Mouse (Mus musculus): Measurements from ENCODE around the gene Cpne4. TPM values are rescaled to one million over a fixed set of nuclear protein-coding genes. Genes with fewer than 3 reads are reported as not detected.

Cpne4 gene
- polyA plus RNA-seq, 1 experiment: not detected

GRCm38 (mm10) chr9:104874157-104874556 is 327.1 kb downstream of the Cpne4 start:
- no peak for DNase-seq (ENCODE audit: low spot score)

GRCm38 (mm10) chr9:104877014-104877413 is 329.9 kb downstream of the Cpne4 start:
- DNase-seq (ENCODE audit: low spot score): no peak

- no peak for DNase-seq (ENCODE audit: low spot score)
These were observed 331.5 kb downstream of the Cpne4 start for GRCm38 (mm10) chr9:104878558-104878957.

DNA sequence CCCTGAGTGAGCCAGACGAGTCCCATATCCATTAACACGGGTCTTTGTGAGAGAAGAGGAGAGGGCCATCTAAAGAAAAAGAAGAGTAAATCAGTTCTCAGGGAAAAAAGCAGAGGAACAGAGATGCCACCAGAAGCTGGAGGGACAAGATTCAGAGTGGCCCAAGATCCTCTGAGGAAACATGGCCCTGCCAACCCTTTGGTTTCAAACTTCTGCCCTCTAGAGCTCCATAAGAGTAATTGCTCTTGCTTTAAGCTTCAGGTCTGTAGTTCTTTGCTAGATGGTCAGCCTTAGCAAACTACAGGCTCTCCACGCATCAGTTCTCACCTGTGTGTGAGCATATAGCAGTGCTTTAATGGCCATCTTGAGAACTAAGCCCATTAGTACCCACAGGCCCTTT is 343.4 kb downstream of the Cpne4 start:
- DNase-seq (ENCODE audit: low spot score): no peak

DNA sequence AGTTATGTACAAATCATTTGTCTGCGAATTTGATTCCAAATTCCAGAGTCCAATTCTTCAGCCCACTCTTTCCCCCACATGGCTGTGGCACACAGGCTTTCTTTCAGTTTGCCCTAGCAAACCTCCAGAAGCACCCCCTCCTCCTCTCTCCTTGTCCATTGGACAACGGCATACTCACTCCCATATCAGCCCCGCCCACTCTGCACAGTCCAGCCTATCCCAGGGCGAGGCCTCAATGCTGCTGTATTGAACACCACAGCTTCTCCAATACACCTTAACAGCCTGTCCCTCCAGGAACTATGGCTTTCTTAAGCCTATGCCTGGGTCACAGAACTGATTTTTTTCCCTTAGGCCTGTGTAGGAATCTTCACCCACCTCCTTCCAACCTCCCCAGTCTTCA is 348.3 kb downstream of the Cpne4 start:
- no peak for DNase-seq (ENCODE audit: low spot score)

DNA sequence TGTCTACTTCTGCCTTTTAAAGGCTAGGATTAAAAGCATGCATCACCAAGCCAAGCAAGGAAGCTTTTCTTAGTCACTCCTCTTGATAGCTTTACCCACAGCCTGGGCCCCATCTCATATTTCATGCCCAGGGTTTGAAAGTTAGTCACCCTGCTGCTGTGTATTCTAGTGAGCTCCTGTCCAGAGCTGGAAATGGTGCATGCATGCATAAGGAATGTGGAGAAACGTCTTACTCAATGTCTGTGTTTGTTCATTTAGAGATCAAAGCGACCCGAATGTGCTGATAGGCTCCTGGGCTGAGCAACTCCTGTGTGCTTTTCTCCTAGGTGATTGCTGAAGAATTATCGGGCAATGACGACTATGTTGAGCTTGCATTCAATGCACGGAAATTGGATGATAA is 354.0 kb downstream of the Cpne4 start:
- no peak for DNase-seq (ENCODE audit: low spot score)

GRCm38 (mm10) chr9:104901827-104902226 is 354.7 kb downstream of the Cpne4 start:
- no peak for DNase-seq (ENCODE audit: low spot score)

GRCm38 (mm10) chr9:104912686-104913085 is 365.6 kb downstream of the Cpne4 start:
- DNase-seq (ENCODE audit: low spot score): no peak

GRCm38 (mm10) chr9:104913327-104913726 is 366.2 kb downstream of the Cpne4 start:
- DNase-seq (ENCODE audit: low spot score): no peak

- no peak for DNase-seq (ENCODE audit: low spot score)
These were observed 374.1 kb downstream of the Cpne4 start for GRCm38 (mm10) chr9:104921197-104921596.

DNA sequence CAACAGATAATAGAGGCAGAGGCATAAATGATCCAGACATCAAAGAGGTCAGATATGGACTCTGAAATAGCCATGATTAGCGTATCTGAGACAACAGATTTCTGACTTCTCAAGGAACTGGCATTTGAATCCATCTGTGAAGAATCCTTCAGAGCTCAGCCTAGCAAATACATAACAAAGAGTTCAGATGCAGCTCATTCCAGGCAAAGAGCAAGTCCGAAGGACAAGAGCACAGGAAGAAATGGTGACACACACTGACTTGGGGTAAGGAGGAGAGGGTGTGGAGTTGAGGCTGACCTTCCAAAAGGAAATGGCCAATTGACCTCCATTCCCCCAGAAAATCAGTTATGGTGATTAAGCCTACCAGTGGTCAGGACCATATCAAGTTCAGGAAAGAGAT is 375.0 kb downstream of the Cpne4 start:
- no peak for DNase-seq (ENCODE audit: low spot score)

DNA sequence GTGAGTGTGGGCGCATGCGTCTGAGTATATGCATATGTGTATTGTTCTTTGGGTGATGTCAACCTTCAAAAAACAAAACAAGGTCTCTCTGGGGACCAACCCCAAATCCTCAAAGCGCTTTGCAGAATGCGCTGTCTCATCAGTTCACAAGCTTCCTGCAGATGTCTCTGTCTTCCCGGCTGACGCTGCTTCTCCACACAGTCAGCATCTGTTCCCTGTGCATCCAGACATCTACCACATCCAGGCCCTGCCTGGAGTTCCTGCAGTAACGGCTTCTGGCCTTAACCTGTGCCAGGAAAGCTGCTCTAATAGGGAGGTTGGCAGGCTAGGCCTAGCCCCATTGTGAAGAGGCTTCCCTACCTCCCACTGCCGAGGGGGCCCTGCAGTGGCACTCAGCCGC is 381.7 kb downstream of the Cpne4 start:
- DNase-seq (ENCODE audit: low spot score): no peak

DNA sequence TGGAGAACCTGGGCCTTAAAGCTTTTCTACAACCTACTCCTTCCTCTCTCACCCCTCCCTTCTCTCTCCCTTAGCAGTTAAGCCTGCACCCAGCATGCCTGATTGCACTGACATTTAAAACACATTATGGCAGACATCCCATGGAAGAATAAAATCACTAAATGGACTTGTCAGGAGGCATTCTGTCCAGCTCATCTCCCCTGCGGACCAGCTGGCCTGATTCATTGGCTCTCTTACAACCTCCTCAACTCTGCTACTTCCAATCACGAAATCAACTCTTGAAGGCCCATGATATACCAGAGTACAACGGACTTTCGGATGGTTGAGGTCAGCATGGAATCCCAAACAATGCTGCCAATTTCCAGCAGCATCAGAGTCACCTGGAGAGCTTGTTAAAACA is 393.3 kb downstream of the Cpne4 start:
- no peak for DNase-seq (ENCODE audit: low spot score)

- DNase-seq (ENCODE audit: low spot score): no peak
These were observed 403.5 kb downstream of the Cpne4 start for GRCm38 (mm10) chr9:104950551-104950950.

- DNase-seq (ENCODE audit: low spot score): no peak
These were observed 405.1 kb downstream of the Cpne4 start for GRCm38 (mm10) chr9:104952176-104952575.

GRCm38 (mm10) chr9:104972828-104973227 is 425.7 kb downstream of the Cpne4 start:
- no peak for DNase-seq (ENCODE audit: low spot score)

DNA sequence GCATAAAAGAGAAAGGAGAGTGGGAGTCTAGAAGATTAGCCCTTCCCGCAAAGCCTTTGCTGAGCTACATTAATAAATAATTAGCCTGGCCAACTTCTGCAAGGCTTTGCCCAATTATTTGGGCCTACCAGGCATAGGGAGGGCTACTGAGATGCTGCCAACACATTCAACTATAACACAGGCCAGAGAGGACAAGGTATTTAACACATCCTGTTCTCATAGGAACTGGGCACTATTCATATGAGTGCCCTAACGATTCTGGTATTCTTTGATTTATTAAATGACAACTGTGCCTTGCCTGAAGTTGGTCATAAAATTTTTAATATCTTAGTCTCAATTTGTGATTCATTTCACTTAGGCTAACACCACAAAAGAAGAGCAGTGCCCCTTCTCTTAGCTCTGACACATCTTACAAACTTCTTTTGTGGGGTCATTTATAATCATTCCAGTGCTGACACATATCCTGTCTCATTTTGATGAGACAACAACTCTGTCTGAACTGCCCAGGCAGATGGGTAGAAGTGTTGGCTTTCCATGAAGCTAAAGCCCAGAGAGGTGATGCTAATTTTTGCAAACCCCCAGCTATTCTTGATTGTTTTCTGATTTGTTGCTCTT is 435.0 kb downstream of the Cpne4 start:
- no peak for DNase-seq (ENCODE audit: low spot score)

DNA sequence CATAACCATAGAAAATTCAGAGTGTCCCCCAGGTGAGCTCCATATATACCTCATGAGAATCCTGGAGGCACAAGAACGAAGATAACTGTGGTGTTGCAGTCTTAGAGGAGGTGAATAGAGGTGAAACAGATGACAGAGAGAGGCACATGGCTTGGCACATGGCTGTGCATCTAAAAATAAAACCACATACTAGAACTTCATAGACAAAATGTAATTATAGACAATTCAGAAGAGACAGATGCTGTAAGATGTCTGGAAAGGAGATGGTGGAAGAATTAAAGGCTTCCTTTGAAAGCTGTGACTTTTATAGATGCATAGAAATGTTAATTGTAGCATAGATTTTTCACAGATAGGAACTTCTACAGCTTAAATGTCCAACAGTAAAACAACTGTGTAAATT is 451.1 kb downstream of the Cpne4 start:
- no peak for DNase-seq (ENCODE audit: low spot score)

DNA sequence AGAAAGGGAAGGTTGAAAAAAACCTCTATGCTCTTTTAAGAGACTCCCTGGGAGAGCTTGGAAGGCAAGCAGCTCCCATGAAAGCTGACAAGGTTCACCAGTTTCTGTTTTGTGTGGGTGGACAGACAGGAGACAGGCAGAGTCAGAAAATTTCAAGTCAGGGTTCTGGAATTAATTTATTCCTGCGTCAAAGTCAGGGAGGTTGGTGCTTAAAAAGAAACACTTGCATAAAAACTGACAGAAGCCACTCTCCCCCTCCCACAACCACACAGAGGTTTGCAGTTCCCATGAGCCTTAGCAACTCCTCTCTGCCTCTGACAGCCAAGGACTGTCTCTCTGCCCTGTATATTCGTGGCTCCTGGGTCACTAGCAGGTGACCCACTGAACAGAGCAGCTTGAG is 463.6 kb downstream of the Cpne4 start:
- no peak for DNase-seq (ENCODE audit: low spot score)

DNA sequence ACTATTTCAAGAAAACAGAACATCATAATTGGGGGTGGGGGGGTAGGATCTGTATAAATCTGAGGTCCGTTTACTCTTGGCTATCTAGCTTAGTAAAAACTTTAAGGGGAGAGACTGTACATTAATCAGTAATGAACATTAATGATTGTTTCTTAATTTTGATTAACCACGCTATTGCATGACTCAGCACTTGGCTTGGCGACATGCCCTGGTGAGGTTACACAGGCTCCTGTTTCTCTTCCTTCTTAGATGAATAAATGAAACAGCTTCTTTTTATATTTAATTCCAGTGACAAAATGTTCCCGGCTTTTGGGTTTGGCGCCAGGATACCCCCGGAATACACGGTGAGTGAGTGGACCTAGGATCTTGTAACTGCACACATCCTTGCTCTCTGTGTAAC is 471.1 kb downstream of the Cpne4 start:
- no peak for DNase-seq (ENCODE audit: low spot score)

DNA sequence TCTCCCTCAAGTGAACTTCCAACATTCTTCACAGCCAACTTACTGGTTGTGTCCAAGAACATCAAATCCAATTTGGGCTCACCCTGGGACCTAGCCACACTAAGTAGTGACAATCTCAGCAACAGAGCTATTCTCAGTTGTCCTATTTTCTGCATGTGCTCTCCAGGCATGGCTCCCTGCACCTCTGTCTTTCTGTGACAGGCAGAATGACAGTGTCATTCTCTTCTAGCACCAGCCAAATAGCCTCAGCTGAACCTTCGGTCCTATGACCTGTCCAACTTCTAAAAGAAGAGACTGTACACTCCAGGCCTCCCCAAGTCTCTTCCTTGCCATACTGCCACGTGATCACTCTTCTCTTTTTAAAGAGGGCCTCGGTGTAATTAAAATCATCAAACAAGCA is 481.2 kb downstream of the Cpne4 start:
- DNase-seq (ENCODE audit: low spot score): no peak

DNA sequence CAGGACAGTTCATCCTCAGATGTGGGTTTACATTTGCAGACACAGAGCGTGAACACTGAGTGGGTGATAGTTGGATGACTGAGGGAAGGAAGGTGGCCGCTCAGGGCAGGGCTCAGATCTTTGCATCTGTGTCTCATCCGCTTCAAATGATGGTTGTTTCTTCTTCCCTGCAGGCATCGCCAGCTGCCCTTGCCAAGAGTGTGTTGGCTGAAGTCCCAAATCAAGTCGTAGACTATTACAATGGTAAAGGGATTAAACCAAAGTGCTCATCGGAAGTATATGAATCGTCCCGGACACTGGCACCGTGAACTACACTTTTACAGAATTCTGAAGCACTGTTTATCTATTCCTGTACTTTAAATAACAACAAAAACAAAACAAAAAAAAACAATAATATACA is 485.5 kb downstream of the Cpne4 start:
- no peak for DNase-seq (ENCODE audit: low spot score)

DNA sequence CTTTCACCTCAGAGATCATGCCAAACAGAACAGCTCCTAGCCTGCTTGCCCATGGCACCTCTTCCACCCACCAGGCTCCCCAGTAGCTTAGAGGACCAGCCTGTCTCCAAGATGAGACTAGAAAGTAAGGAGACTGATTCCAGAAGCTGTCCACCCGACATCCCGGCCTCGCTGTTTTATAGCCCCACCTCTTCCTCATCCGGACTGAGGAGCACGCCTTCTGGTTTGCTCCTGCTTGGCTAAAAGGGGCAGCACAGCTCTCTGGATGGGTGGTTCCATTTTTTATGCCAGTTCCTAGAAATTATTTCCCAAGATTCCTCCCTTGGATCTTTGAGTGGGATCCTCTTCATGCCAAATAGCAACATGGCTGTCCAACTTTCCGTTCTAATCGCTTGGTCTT is 486.6 kb downstream of the Cpne4 start:
- no peak for DNase-seq (ENCODE audit: low spot score)

DNA sequence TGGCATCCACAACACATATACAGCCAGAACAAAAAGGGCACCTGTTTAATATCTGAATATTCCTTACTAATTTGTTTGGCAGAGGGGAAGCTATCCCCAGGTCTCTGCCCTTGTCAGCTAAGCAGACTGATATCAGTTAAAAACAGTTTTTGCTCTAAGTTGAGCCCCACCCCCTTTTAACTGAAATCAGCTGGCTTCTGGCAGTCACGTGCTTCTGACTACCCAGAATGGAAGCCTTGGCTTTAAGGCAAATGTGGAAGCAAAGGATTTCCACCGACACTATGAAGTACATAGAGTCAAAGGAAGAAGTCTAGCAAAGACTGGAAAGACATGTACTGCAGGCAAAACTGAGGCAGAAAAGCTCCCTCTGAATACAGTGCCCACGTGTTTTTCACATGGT is 490.8 kb downstream of the Cpne4 start:
- DNase-seq (ENCODE audit: low spot score): no peak

- no peak for DNase-seq (ENCODE audit: low spot score)
These were observed 498.9 kb downstream of the Cpne4 start for GRCm38 (mm10) chr9:105046014-105046413.

Measured in urinary bladder, adult 2 months (tissue).